Mouse (Mus musculus): ENCODE measurements around the gene Slc25a12.

Slc25a12 gene

DNA sequence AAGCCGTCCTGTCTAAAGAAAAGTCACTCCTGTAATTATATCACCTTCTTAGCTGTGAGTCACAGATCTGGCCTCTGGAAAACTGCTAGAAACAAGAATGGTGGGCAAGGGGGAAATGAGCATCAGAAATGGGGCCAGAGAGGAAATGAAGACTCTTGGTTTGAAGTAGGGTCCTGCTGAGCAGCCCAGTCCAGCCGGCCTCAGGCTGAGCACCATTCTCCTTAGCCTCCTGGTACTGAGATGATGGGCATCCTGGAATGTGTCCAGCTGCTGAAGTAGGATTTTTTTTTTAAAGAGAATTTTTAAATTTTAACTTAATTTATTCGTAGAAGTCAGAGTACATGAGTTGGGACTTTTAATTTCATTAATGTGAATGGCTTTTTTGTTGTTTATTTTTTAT lies 62.7 kb downstream of the Slc25a12 start:
- no peak for DNase-seq

DNA sequence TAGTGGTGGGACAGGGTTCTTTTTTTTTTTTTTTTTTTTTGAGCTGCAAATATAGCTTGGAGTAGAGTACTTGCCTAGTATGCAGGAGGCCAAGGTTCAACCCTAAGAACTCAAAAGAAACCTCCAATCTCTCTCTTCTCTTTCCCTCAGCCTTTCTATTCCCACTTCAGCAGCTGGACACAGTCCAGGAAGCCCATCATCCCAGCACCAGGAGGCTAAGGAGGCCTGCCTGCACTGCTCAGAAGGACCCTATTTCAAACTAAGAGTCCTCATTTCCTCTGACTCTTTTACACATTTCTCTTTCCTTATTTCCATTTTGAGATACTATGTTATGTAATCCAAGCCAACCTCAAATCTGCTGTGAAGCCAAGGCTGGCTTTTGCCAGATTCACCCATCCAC lies 64.3 kb downstream of the Slc25a12 start:
- no peak for DNase-seq

DNA sequence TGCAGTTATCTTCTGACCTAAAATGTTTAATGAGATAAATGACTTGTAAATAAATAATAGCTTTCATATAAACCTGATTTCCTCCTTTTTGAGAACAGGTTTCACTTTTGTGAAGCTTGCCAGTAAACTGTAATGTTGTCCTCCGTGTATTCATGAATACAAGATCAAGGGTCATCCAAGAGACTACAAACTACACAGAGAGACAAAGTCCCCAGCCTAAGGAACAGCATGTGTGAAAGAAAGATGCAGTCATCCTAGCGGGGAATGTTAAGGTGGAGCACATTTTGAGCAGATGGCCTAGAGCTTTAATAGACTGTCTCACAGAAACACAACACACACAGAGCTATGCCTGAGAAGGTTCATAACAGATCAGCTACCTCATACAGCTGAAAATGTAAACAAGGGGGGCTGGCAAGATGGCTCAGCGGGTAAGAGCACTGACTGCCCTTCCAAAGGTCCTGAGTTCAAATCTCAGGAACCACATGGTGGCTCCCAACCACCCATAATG lies 65.3 kb downstream of the Slc25a12 start:
- DNase-seq, result no peak

DNA sequence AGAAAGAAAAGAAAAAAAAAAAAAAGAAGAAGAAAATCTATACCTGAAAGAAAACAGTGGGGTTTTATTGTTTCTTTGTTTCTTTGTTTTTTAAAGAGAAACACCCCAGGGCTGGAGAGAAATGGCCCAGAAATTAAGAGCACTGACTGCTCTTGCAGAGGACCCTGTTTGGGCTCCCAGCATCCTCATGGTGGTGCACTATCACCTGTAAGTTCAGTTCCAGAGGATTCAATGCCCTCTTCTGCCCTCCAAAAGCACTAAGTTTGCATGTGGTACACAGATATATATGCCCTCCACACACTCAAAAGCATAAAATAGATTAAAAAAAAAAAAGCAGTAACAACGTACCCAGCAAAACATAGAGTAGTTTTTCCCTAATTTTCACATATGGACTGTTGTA lies 68.8 kb downstream of the Slc25a12 start:
- DNase-seq, result peak; percentile 53

DNA sequence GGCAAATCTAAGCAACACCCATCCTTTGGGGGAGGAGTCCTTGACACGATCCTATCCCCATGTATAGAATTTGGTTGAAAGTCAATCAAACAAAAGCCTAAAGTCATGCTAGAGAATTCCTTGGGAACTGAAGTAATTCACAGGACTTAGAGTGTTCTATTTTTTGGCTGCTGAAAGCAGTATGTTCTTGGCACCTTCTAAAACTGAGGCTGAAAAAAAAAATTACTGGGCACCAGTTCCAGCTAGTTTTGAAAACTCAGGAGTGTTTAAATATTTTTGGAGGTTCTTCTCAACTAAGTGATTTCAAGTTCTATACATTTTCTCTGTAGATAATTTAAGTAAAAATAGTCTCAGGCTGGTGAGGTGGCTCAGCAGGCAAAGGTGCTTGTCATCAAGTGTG lies 70.0 kb downstream of the Slc25a12 start:
- no peak for DNase-seq

DNA sequence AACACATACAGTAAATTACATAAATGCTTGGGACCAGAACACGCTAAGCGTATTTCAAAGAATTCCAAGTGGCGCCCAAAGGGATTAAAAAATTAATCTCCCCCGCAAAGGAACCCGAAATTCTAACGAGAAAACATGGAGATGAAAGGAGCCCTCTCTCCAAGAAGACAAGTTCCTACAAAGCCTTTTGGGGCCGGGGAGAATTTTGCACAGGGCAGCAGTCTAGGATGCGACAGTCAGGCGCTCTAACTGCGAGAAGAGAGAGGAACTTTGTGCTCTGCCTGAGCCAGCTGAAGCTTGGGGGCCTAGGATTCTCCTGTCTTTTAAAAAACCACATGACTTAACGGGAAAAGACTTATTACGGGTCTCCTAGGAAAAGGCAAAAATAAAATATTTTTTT lies 71.7 kb downstream of the Slc25a12 start:
- no peak for DNase-seq

DNA sequence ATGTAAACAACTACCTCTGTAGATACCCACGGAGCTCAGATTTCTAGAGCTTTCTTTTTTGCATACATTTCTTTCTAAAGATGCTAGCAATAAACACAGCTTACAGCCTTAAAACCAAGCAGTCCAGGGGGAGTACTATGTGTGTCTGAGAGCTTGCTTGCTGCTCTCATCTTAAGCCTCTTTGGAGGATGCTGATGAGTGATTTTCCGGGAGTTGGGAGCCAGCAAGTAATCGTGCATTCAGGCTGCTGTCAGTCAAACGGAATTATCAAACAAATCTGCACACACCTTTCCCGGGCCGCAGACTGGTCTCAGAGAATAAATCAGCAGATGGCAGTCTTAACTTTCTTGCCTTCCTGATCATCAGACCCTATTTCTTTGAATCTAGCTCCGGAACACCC lies 73.1 kb downstream of the Slc25a12 start:
- no peak for DNase-seq

DNA sequence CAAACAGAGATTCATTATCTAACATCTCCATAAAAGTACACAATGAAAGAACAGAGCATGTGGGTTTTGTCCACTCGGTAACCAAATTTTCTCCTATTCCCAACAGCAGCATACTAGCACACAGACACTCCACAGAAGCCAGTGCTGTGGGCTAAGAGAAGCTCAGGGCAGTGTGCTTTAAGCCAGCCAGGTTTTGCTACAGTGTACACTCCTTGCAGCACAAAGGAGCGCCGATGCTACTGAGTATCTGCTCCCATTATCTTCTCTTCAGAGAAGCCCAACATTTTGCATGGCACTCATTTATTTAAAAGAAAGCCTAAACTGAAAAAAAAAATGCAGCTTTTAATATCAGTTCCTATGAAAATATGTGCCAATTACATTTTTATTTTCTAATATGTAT lies 73.6 kb downstream of the Slc25a12 start:
- no peak for DNase-seq

DNA sequence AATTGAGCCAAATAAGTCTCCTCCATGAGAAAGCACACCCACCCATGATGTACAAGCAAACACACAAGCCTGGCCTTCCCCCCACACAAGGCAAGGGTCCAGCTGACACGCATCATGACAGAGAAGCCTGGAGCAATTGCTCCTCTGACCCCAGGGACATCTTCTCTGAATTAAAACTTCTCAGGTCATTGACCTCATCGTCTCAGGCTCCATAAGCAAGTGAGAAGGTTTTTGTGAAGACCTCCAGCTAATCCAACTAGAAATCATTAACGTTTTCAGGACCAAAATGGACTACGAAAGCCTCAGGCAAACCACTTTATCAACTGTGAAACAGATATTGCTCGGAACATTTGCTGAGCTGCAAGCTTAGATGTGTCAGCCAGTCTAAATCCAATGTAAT lies 76.0 kb downstream of the Slc25a12 start:
- DNase-seq, result no peak

DNA sequence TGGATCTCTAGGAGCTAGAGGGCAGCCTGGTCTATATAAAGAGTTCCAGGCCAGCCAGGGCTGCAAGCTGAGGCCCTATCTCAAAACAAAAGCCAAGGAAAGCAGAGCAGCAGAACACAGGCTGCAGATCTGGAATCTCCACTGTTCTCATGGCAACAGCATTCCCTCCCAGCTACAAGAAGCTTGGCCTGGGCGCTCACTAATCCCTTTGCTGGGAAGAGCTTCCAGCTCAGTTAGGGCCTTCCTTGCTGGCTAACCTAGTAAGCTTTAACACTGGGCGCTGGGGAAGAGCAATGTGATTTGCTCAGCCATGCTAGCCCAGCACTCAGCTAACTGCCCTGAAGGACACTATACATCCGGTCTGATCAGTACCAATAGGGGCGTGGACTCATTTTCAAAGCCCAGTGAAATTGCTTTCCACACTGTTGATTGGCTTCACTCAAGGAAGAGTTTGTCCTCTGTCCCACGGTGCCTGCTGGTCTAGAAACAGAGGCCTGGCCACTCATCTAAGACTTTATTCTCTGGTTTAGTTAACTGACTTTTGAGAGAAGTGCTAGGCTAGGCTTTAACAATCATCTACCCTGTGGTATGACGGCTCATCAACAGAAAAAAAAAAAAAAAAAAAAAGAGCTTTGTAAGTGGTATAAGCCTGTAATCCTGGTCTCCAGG lies 77.3 kb downstream of the Slc25a12 start:
- no peak for DNase-seq

DNA sequence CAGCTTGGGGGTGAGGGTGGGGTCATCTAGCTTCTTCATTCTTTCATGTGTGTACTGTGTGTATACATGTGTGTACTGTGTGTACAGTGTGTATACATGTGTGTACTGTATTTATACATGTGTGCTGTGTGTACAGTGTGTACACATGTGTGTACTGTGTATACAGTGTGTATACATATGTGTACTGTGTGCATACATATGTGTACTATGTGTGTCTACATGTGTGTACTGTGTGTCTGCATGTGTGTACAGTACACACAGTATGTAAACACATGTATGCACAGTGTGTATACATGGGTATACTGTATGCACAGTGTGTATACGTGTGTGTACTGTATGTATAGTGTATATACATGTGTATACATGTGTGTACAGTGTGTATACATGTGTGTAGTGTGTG lies 85.6 kb downstream of the Slc25a12 start:
- DNase-seq, result no peak

DNA sequence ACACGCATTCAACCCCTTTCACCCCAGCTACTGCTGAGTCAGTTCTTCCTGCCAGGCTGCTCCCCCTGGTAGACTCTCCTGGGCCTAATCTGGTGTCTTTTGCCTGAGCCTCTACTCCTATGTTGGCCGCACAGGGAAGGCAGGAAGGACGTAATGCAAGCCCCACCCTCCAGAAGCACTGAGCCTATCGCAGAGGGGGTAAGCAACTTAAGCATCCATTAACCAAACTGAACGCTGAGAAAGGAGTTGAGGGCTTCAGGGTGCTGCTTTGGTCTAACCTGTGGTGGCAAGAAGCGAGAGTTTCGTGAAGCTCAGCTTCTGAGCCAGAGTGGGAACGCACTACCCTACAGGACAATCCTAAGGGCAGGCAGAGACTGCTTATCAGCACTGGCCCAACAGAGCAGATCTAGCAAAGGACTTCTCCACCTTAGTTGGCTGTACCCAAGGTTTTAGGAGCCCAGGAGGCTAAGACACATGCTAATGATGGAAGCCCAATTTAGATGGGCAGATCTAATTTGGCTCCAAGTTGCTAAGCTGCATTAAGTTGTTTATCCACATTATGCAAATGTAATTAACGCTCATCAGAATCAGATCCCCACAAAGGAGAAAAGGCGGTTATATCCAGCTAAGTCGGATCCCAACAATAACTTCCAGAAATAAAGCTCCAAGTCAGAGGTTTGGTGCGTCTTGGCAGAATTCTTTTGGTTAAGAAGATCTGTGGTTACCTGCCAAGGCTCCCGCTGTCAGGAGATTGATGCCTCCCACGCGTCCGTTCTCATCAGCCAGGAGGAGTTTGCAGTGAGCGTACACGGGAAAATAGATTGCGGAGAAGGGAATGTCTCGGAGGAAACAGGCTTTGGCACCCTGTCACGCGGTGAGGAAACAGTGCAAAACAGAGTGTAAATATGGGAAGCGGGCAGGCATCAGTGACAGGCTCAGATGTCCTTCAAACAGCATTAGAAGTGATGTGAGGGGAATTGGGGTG lies 88.5 kb downstream of the Slc25a12 start:
- DNase-seq, result no peak

DNA sequence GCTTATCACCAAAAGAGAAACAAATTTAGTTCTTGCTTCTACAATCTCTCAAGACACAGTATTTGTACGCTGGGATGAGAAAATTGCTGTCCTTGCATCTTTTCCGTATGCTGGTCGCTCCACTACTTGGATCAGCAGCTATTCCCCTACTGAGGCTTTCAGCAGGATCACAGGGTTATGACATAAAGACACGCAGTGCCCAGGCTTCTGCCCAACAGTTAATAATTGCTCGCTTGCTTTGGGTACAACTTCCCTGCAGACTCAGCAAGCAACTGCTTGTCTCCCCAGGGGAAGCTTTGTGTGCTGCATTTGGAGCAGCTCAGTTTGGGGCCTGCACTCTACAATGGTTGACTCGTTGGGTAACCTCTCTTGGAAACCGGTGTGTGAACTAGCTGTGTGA lies 91.8 kb downstream of the Slc25a12 start:
- no peak for DNase-seq

DNA sequence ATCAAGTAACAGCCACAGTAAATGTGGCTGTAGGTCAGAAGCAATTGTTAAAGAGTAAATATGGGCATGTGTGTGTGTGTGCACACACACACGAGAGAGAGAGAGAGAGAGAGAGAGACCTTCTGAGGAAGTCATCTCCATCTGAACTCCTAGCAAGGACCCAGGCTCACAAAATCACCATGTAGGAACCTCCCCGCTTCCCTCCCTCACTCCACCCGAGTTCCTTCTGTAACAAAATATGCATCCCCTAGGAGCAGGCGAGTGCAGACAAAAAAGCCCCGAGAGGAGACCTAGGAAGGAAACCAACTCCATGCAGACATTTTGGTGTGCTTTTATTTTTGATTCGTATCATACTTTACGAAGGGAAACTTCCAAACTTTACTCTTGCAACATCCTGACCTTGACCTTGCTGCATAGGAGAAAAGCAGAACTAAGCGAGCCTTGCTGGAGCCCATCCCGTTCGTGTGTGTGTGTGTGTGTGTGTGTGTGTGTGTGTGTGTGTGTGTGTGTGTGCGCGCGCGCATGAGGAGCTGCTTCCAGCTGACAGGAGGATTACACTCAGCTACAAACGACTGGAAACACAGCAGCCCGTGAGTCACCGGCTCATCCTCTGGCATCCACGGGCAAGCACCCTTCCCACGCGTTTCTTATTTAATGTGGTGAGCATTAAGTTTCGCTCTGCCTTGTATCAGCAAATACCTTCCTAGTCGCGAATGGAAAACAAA lies 93.4 kb downstream of the Slc25a12 start:
- DNase-seq, result no peak

DNA sequence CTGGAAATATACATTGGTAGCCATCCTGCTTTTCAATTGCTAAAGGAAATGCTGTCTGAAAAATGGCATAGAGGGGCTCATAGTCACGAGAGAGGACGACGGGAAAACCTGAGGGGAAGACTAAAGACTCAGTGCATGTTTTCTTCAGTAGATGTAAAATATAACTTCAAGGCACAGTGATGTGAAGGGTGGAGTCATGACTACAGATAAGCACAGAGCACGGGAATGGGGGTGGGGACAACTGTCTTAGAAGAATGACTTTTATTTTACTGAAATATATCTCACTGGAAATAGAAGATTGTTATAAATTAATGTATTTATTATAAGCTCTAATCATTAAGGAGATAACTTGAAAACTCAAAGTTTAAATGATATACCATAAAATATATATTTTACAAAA lies 97.5 kb downstream of the Slc25a12 start:
- no peak for DNase-seq

DNA sequence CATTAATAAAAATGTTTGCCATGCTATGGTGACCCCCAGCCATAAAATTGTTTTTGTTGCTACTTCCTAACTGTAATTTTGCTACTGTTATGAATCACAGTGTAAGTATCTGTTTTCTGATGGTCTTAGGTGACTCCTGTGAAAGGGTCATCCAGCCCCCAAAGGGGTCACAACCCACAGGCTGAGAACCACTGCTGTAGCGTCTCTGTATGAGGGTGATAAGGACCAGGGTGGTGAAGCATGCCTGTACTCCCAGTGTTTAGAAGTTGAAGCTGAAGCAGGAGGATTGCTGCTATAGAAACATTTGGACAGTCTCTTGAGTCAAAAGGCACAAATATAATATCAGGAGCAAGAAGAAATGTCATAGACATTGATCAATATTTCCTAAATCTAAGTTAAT lies 98.2 kb downstream of the Slc25a12 start:
- no peak for DNase-seq

DNA sequence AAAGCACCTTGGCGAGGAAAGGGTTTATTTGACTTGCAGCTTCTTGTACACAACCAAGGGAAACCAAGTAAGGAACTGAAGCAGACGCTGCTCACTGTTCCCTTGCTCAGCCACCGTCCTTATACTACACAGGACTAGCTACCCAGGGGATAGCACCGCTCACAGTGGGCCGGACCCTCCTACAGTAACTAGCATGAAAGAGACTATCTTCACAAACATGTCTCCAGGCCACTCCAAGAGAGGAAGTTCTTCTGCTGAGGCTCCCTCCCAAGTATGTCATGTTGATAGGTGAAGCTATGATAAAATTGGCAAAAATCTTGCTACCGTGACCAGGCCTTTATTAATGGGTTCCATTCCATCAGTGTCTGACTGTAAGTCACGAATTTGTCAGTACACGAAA lies 98.9 kb downstream of the Slc25a12 start:
- no peak for DNase-seq

DNA sequence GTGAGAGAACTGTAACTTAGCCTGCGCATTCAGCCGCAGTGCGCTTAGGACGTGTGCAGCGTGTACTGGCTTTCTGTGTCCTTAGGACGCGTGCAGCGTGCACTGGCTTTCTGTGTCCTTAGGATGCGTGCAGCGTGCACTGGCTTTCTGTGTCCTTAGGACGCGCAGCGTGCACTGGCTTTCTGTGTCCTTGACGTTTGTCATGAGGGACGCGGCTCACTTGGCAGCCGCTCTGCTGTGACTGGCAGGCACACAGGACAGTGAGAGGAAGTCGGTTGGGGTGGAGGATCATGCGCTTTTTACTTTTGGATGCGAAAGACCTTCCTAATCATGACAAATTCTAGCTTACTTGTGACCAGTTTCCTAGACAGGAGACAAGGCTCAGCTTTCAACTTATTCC lies 103.0 kb downstream of the Slc25a12 start:
- DNase-seq, result no peak

DNA sequence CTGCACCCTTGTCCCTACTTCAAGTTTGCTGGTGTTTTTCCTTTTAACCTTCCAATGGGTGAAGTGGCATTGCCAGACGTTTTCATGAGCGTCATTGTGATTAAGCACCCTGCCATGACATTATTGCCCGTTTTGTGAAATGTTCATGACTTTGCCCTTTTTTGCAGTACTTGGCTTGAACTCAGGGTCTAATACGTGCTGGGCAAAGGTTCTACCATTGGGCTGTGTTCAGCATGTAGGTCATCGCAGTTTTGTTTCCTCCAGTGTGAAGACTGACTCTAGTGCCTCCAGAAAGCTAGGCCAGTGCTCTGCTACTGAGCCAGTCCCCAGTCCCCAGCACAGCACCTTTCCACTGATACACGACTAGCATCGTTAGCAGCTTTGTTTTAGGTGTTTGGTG lies 111.0 kb downstream of the Slc25a12 start:
- DNase-seq, result no peak

DNA sequence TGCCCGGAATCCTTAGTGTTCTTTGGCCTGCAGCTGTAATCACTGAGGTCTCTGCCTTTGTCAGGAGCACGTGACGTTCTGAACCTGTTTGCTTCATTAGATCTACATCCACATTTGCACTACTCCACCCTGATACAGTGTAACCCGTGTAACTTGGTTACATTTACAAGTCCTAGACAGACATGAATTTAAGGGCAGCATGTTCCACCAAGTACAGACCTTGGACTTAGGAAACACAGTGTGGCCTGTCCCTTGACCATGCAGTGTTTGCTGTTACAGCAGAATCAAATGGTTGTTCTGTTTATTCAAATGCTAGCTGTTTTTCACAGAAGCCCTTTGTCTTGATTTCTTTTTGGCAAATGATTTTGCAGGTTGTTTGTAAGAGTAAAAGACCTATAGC lies 112.7 kb downstream of the Slc25a12 start:
- DNase-seq, result no peak

DNA sequence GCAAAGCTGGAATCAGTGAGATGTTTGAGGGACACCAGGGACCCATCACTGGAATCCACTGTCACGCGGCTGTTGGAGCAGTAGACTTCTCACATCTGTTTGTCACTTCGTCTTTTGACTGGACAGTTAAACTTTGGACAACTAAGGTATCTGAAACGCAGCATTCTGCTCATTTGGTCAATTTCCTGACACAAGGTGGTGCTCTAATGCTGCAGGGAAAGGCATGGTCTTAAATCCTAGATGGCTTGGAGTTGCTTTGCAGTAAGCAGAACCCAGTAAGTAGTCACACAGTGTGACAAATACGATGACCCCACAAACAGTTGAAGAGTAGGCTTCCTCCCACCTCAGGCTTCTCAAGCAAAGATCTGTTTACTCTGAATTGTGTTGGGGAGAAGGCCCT lies 116.7 kb downstream of the Slc25a12 start:
- DNase-seq, result peak; percentile 9

DNA sequence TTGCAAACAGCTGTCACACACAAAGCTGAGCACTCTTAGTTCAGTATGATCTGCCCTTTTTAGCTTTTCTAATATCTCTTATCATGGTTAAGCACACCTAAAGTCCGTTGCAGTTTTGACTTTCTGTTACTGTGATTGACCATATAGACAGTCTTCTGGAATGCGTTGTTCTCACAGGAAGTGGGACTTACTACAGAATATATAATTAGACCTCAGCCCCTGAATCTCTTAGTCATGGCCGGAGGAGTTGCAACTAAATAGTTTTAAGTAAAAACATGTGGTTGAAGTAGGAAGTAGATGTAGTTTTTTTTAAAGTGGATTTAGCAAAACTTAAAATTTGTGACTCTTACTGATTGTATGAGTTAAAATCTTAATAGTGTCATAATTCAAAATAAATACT lies 119.5 kb downstream of the Slc25a12 start:
- no peak for DNase-seq

DNA sequence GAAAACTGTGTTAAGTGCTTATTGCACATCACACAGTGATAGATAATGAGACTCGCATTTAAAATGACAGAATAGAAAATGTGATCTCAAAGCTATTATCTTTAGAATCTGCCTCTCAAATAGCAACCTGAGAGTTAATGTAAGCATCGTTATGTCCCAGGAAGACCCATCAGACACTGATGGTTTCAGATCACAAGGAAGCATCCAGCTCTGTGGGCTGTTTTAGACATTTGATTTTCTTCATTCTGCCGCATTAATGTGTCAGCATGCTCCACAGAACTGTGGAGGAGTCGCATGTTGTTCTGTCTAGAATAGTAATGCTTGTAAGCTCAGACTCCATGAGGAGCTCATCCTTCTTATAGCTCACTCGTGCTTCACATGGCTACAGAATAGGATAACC lies 121.5 kb downstream of the Slc25a12 start:
- DNase-seq, result no peak

DNA sequence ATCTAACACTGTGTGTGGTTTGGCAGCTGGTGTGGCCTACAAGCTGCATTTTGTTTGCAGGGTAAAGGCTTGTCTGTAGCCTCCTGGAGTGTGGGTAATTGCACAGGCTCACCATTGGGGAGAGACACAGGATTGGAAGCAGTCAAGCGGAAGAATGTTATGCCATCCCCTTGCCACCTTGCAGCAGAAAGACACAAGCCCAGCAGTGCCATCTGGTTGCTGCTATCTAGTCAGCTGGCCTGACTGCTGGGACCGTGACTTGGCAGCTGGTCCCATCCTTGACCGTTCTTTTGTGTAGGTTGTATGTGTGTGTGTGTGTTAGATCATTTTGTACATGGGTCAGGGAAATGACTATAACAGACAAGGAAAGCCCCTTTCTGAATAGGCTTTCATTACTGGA lies 122.1 kb downstream of the Slc25a12 start:
- no peak for DNase-seq
